Mouse (Mus musculus): ENCODE measurements around the gene Hlf. TPM values are rescaled to one million over a fixed set of nuclear protein-coding genes. Genes with fewer than 3 reads are reported as not detected.

The Hlf gene
- polyA plus RNA-seq, 1 experiment from 2014 or later, result 5.0 TPM

DNA sequence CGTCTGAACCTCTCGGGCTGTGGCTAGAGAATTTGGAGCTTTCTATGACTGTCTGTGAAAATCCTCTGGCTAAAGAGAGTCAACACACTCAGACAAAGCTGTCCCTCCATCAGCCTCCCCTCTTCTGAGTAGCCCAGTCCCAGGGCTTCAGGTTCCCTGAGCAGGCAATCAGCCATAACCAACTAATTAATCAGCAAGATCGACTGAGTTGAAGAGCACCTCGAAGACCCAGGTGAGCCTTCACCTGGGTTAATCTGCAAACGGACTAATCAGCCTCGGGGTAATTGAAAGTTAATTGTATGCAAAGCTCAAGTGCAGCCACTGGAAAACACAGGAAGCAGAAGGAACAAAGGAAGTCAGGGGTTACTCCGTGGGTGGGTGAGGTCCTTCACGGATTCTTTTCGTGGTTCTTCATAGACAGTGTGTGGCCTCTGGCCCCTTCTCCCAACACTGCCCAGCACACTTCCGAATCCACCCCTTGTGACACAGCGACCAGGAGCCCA, 19.9 kb downstream of the Hlf start:
- Histone ChIP-seq H3K27ac (replicated peaks) (no peak overlapping the region), H3K36me3 (replicated peaks) (no peaks in the 10 kb centered on the region), H3K4me3 (replicated peaks) (no peak overlapping the region), H3K9ac (no peak overlapping the region), H3K4me1 (replicated peaks) (peaks cover 30% of the 10 kb centered on the region), H3K27me3 (no peaks in the 10 kb centered on the region), H3K4me2 (no peak overlapping the region), H3K9me3 (replicated peaks) (no peaks in the 10 kb centered on the region)
- WGBS (ENCODE audit: insufficient replicate concordance), result 45% methylated on average over 11 of the region's 11 CpGs
- ATAC-seq (ENCODE audit: insufficient read depth), result no peak

DNA sequence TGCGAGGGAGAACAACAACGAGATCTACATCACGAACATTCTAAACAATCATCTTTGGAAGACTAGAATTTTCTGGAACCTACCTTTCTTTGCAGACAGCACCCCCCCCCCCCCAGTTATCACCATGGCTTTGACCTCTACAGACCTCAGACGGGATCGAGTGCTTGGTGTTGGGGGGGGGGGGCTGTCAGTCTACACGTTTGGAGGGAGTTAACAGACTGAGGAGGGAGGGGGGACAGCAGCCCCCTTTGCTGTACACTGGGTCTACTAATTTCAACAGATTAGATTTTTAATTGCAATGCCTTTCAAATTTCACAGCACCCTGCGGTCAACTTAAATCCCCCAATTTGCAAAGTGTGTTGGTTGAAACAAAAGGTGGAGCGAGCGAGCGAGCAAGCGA, 20.3 kb downstream of the Hlf start:
- Histone ChIP-seq H3K4me2 (no peak overlapping the region), H3K9ac (no peak overlapping the region), H3K4me1 (replicated peaks) (peaks cover 32% of the 10 kb centered on the region), H3K9me3 (replicated peaks) (no peaks in the 10 kb centered on the region), H3K4me3 (replicated peaks) (no peak overlapping the region), H3K27me3 (no peaks in the 10 kb centered on the region), H3K27ac (replicated peaks) (peak overlapping the region; percentile 59; the same call in 1 of the 2 replicates), H3K36me3 (replicated peaks) (no peaks in the 10 kb centered on the region)
- WGBS (ENCODE audit: insufficient replicate concordance), result 67% methylated on average over 11 of the region's 11 CpGs
- ATAC-seq (ENCODE audit: insufficient read depth), result no peak

DNA sequence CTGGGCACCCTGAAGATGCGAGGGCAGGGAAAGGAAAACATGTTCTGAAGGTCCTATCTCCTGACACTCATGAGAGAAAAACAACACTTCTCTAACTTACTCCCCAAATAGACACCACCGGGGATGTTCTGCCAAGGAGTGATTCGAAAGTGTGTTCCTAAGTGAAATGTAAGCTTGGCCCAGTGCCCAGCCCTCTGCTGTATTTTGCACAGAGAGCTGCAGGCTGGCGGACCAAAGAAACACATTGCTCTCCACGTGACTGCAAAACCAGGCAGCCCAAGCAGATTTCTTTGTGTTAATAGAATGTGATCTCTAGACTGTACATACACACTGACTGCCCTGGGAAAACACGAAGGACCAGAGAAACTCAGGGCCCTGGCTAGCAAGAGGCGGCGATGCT, 21.1 kb downstream of the Hlf start:
- WGBS (ENCODE audit: insufficient replicate concordance), result 50% methylated on average over 8 of the region's 8 CpGs
- no peaks in the 10 kb centered on the region for H3K27me3 ChIP-seq
- peak; percentile 73 for ATAC-seq (ENCODE audit: insufficient read depth)
- H3K9ac ChIP-seq, result no peak overlapping the region
- no peaks in the 10 kb centered on the region for H3K9me3 ChIP-seq (replicated peaks)
- H3K36me3 ChIP-seq (replicated peaks), result no peaks in the 10 kb centered on the region
- no peak overlapping the region for H3K4me3 ChIP-seq (replicated peaks)
- no peak overlapping the region for H3K4me2 ChIP-seq
- H3K4me1 ChIP-seq (replicated peaks), result peaks cover 38% of the 10 kb centered on the region
- H3K27ac ChIP-seq (replicated peaks), result peak overlapping the region; percentile 45

DNA sequence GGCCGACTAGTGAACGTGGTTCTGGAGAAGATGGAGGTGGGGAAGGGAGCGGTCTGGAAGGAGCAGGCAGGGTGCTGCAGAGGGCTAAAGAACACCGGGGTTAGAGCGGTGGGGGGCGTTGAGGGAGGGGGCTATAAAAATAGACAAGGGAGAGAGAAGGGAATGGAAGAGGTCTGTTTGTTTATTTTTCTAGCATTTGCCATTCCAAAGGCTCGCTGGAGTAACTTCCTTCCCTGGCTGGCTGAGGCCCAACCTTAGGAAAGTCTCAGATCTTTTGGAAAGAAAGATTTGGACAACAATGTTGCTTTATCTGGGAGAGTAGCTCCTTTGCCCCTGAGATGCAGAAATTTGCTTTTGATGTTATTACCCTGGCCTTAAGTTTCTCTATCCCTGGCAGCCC, 21.6 kb downstream of the Hlf start:
- no peak overlapping the region for H3K4me2 ChIP-seq

DNA sequence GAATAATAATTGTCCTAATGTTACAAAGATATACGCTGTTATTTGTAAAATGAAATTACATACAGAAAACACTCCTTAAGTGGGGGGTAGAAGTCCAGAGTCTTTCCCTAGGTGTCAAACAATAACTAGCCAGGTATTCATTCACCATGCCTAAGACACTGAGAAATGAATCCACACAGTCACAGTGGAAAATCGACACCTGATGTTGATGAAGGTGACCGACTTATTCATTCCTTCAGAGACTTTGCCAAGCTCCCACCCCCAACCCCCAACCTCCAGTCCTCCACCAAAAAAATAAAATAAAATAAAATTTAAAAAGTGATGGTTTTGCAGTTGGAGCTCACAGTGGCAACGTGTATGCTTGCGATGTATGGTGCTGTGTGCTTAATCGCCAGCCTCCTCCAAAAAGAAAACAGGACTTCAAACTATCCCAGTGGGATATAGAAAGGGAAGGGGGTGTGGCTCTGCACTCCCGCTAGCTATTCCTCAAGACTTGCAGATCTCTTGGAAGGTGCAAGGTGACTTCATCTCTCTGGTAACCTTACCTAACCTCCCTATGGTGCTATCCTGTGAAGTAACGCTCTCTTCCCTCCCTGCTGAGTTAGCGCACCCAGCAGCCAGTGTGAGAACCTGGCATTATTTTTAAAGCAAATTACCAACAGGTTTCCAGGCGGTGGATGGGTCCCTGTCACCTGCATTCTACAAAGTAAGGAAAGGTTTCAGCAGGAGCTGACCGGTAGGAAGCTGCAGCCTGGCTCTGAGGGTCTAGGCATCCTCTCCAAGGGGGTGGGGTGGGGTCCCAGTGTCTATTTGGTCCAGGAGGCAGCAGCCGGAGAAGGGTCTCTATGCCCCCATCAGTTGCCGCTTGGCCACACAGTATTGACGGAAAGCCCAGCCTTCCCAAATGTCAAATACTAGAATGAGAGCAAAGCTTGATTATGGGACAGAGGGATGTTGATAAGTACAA, 22.5 kb downstream of the Hlf start:
- no peaks in the 10 kb centered on the region for H3K27me3 ChIP-seq
- 68% methylated on average over 14 of the region's 14 CpGs for WGBS (ENCODE audit: insufficient replicate concordance)
- no peak overlapping the region for H3K4me2 ChIP-seq
- H3K4me1 ChIP-seq (replicated peaks), result peaks cover 44% of the 10 kb centered on the region
- H3K36me3 ChIP-seq (replicated peaks), result no peaks in the 10 kb centered on the region
- H3K9me3 ChIP-seq (replicated peaks), result no peaks in the 10 kb centered on the region
- ATAC-seq (ENCODE audit: insufficient read depth), result no peak
- no peak overlapping the region for H3K27ac ChIP-seq (replicated peaks)
- no peak overlapping the region for H3K9ac ChIP-seq
- no peak overlapping the region for H3K4me3 ChIP-seq (replicated peaks)

More for the DNA sequence above, 21.6 kb downstream of the Hlf start:
- Histone ChIP-seq H3K27ac (replicated peaks) (peak overlapping the region; percentile 45), H3K27me3 (no peaks in the 10 kb centered on the region), H3K9ac (no peak overlapping the region), H3K36me3 (replicated peaks) (no peaks in the 10 kb centered on the region), H3K9me3 (replicated peaks) (no peaks in the 10 kb centered on the region), H3K4me3 (replicated peaks) (no peak overlapping the region), H3K4me1 (replicated peaks) (peaks cover 43% of the 10 kb centered on the region)
- ATAC-seq (ENCODE audit: insufficient read depth), result no peak
- WGBS (ENCODE audit: insufficient replicate concordance), result 62% methylated on average over 7 of the region's 7 CpGs

DNA sequence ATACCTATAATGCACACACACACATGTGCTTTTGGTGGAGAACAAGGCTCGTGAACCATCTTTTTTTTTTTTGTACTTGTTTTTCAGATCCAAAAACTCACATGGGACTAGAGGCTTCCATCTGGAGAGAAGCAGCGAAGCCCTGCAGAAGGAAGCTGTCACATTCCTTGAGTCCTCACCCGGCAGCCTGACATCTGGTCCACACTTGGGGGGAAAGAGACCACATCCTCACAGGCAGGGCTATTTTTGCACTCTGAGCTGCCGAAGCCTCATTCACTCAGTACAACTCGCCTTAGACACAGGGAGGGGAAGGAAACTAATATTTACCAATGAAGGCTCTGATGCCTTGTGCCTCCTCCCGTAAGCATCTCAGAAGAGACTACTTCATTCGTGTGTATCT, 25.8 kb downstream of the Hlf start:
- no peak overlapping the region for H3K27ac ChIP-seq (replicated peaks)
- 33% methylated on average over 7 of the region's 7 CpGs for WGBS (ENCODE audit: insufficient replicate concordance)
- peaks cover 25% of the 10 kb centered on the region for H3K4me1 ChIP-seq (replicated peaks)
- no peaks in the 10 kb centered on the region for H3K9me3 ChIP-seq (replicated peaks)
- no peaks in the 10 kb centered on the region for H3K36me3 ChIP-seq (replicated peaks)
- H3K9ac ChIP-seq, result no peak overlapping the region
- H3K4me3 ChIP-seq (replicated peaks), result no peak overlapping the region
- no peak for ATAC-seq (ENCODE audit: insufficient read depth)
- no peak overlapping the region for H3K4me2 ChIP-seq
- no peaks in the 10 kb centered on the region for H3K27me3 ChIP-seq

DNA sequence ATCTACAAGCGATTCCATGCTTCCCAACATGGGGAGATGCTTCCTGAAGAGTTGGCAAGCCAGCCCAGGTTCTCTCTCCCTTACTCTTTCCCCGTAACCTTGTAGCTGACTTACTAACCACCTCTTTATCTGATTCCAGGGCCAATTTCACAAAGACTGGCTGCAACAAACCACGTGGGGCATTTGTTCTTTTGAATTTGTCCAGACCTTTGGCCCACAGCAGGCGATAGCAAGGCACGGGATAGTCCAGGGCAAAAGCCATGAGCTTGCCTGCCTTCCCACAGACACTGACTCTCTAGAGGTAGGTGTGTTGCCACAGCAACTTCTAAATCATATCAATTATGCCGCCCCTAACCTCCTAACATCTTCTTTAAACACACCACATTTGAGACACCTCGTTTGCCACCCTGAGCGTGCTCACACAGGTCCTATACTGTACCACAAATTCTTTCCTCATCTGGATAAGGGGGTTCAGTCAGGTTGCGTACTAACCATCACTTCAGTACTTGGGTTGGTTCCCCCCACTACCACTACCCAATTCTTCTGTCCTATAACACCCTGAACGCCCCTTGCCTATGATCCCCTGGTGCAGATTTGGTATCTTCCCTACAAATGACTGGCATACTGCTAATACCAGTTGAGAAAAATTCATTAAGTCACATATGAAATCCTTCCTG, 26.7 kb downstream of the Hlf start:
- Histone ChIP-seq H3K9me3 (replicated peaks) (no peaks in the 10 kb centered on the region), H3K4me2 (no peak overlapping the region), H3K4me1 (replicated peaks) (peaks cover 21% of the 10 kb centered on the region; the same call in 1 of the 2 replicates), H3K4me3 (replicated peaks) (no peak overlapping the region), H3K9ac (no peak overlapping the region), H3K27me3 (no peaks in the 10 kb centered on the region), H3K36me3 (replicated peaks) (no peaks in the 10 kb centered on the region), H3K27ac (replicated peaks) (peak overlapping the region; percentile 53; the same call in 1 of the 2 replicates)
- ATAC-seq (ENCODE audit: insufficient read depth), result peak; percentile 79
- WGBS (ENCODE audit: insufficient replicate concordance), result 63% methylated on average over 10 of the region's 10 CpGs

DNA sequence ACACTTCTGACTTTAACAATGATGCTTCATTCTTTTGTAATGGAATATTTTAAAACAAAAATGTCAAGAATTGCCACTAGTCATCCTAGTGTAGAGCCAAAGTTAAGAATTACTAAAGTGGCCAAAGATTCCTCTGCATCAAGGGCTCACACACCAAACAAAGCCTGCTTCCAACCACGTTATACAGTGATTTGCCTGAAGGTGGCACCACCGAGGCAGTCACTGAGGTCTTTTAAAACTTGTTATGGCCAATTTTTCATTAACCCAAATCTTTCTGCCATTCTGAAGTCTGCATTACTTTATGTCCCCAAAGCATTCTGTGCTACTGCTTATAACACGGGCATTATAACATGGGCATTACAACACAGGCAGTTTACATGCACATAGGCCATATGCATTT, 27.3 kb downstream of the Hlf start:
- no peak overlapping the region for H3K4me2 ChIP-seq
- no peak overlapping the region for H3K9ac ChIP-seq
- ATAC-seq (ENCODE audit: insufficient read depth), result no peak
- H3K36me3 ChIP-seq (replicated peaks), result no peaks in the 10 kb centered on the region
- no peaks in the 10 kb centered on the region for H3K9me3 ChIP-seq (replicated peaks)
- peaks cover 20% of the 10 kb centered on the region; the same call in 1 of the 2 replicates for H3K4me1 ChIP-seq (replicated peaks)
- H3K4me3 ChIP-seq (replicated peaks), result no peak overlapping the region
- H3K27ac ChIP-seq (replicated peaks), result peak overlapping the region; percentile 53; the same call in 1 of the 2 replicates
- WGBS (ENCODE audit: insufficient replicate concordance), result 18% methylated on average over 3 of the region's 3 CpGs
- no peaks in the 10 kb centered on the region for H3K27me3 ChIP-seq

DNA sequence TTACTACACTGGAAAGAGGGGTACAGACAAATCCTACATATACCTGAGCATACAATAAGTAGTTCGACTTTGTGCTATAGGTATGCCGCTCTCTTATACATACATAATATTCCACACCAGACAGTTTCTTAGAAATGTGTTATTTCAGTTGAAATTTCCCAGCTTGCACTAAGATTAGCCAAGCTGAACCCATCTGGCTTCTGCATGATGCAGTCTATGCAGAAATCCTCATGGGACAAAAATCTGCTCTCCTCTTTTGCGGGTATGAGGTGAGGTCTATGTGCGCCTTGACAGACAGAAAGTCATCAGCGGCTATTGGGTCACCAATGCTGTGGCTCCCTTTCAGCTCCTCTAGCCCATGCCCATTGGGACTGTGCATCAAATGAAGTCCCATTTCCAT, 30.2 kb downstream of the Hlf start:
- no peak overlapping the region for H3K4me2 ChIP-seq
- no peak for ATAC-seq (ENCODE audit: insufficient read depth)
- H3K36me3 ChIP-seq (replicated peaks), result no peaks in the 10 kb centered on the region
- WGBS (ENCODE audit: insufficient replicate concordance), result 85% methylated on average over 5 of the region's 5 CpGs
- H3K27me3 ChIP-seq, result no peaks in the 10 kb centered on the region
- no peak overlapping the region for H3K4me3 ChIP-seq (replicated peaks)
- H3K4me1 ChIP-seq (replicated peaks), result peaks cover 32% of the 10 kb centered on the region
- no peak overlapping the region for H3K27ac ChIP-seq (replicated peaks)
- no peak overlapping the region for H3K9ac ChIP-seq
- H3K9me3 ChIP-seq (replicated peaks), result no peaks in the 10 kb centered on the region

DNA sequence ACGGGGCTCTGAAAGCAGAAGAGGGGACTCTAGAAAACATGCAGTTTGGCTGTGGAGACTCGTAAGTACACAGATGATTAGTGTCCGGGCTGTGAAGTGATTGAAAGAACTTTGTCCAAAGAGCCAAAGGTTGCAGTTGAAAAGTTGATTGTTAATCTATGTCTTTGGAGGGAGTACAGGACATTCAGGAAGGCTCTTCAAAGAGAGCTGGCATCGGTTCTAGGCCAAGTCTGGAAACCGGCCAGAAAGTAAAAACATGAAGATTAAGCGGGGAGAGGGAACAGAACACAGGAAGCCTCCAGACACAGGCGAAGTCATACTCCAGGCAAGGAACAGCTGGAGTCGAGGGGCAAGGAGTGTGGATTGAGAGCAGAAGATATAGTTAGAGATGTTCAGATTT, 32.6 kb downstream of the Hlf start:
- H3K27ac ChIP-seq (replicated peaks), result peak overlapping the region; percentile 67; the same call in 1 of the 2 replicates
- H3K4me1 ChIP-seq (replicated peaks), result peaks cover 27% of the 10 kb centered on the region
- no peak overlapping the region for H3K4me3 ChIP-seq (replicated peaks)
- H3K4me2 ChIP-seq, result no peak overlapping the region
- H3K36me3 ChIP-seq (replicated peaks), result no peaks in the 10 kb centered on the region
- no peak overlapping the region for H3K9ac ChIP-seq
- peak; percentile 41; the same call in 1 of the 2 replicates for ATAC-seq (ENCODE audit: insufficient read depth)
- H3K27me3 ChIP-seq, result no peaks in the 10 kb centered on the region
- no peaks in the 10 kb centered on the region for H3K9me3 ChIP-seq (replicated peaks)
- WGBS (ENCODE audit: insufficient replicate concordance), result 55% methylated on average over 8 of the region's 8 CpGs

DNA sequence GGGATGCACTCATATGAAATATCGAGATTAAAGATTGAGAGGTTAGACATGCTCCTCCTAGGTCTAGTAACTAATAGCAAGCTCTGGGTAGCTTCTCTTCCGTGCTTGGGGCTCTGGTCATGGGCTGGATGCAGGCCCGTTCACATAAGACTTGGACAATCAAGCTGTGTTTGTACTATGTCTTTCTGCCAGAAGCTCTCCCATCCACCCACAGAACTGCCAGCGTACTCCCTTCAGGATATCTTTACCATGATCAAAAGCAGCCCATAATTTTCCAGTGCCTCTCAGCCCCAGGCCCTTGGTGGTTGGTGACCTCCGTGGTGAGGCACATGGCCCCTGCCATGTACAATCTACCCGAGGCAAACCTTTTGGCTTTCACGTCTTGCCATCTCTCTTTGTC, 33.3 kb downstream of the Hlf start:
- Histone ChIP-seq H3K9me3 (replicated peaks) (no peaks in the 10 kb centered on the region), H3K27me3 (no peaks in the 10 kb centered on the region), H3K4me1 (replicated peaks) (peaks cover 27% of the 10 kb centered on the region), H3K4me2 (no peak overlapping the region), H3K27ac (replicated peaks) (peak overlapping the region; percentile 67), H3K9ac (no peak overlapping the region), H3K4me3 (replicated peaks) (no peak overlapping the region), H3K36me3 (replicated peaks) (no peaks in the 10 kb centered on the region)
- 59% methylated on average over 7 of the region's 7 CpGs for whole genome bisulfite sequencing (ENCODE audit: insufficient replicate concordance)
- no peak for ATAC-seq (ENCODE audit: insufficient read depth)

All from liver, embryonic 15.5 days (tissue).